Mouse (Mus musculus): ENCODE results near the gene Amigo3. TPM values are rescaled to one million over a fixed set of nuclear protein-coding genes. Genes with fewer than 3 reads are reported as not detected.

Amigo3 gene
- total RNA-seq, 4 experiments from 2014 or later: 1.2 to 2.3 (median 1.6) TPM

DNA sequence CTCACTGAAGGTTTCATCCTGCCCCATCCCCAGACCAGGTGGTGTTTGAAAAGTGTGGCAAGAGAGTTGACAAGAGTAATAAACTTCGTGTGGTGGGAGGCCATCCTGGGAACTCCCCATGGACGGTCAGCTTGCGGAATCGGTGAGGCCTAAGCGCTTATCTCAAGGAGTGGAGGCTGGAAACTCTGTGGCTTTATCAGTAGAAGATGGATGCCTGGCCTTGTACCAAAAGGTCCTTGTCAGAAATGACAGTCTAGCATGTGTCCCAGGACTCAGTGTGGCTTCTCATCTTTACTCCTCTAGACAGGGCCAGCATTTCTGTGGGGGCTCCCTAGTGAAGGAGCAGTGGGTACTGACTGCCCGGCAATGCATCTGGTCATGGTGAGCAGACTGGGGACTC lies 30.6 kb downstream of the Amigo3 start:
- DNase-seq (ENCODE audit: low spot score in 2 of 2): no peak

DNA sequence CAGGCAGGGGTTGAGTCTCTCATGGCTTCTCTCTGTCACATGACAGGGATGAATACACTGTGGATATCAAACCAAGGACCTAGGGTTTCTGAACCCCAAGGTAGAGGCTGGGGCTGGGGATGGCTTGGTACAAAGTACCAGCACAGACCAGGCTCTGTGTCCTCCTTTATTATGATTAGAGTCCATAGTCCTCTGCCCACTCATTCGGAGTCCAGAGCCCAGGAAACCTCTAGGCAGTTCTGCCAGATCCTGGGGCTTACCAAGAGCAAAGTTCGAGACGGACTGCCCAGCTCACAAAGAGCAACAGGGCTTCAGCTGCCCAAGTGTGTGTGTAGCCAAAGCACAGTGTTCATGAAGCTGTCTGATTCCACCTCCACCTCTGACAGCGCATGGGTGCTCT lies 32.3 kb downstream of the Amigo3 start:
- no peak for DNase-seq (ENCODE audit: low spot score in 2 of 2)

DNA sequence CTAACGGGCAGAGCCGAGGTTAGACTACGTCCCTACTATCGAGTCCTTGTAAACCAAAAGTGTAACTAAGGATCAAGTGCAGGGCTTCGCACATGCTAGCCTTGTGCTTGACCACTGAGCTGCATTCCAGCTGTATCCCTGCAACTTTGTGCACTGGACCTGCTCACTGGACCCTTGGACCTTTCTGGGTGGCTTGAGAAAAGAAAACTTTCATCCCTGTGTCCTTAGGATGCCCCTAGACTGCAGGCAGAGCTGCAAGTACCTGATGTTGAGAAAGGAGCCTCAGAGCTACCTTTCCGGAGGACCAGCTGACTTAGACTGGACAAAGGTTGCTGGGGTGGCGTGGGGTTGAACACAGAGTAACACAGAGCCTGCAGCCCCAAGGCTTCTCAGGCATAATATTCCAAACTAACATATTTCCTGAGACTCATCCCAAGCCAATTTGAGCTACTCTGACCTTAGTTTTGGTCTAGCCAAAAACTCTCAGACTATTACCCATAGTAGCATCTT lies 37.7 kb downstream of the Amigo3 start:
- DNase-seq (ENCODE audit: low spot score in 2 of 2): no peak

DNA sequence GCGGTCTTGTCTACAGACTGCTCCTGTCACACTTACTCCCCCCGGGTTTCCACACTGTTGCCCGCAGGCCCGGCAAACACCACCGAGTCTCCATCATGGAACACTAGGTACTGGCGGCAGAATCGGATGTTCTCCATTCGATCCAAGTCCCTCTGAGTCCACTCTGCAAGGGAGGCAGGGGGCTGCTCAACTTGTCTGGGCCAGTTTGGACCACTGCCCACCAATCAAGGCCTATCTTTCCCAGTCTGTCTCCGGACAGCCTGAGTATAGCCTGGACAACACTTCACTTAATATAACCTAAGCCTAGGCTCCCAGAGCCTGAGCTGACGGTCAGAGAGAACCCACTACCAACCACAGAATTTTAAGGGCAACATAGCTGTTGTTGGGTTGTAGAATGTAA lies 40.6 kb downstream of the Amigo3 start:
- no peak for DNase-seq (ENCODE audit: low spot score in 2 of 2)

DNA sequence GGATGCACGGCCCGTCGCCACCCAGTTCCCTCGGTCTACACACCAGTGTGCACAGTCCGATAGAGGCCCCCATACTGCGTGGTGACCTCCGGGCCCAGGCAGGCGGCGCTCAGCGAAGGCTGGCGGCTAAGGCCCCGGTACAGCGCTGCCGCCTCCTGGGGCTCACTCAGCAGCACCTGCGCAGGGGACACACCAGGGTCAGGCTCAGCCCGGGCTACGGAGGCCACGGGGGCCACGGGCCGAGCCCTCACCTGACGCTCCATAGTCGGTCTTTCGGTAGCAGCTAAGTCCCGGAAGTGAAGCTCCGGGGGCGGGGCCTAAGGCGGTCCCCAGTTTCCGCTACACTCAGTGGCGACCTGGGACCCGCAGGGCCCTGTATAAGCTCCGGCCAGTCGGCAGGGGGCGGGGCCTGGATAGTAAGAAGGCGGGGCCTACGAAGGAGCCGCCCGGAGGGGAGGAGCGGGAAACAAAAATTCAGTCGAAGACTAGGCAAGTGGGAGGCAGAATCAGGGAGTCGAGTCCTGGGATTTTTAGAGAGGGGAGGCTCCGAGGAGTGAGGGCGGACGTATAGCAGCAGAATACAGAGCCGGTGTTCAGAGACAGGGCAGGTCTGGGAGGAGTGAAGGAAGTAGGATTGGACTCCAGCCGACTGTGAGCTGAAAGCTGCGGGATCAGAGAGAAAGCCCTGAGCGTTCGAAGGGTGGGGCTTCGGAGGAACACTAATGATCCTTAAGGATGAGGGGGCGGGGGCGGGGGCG lies 41.4 kb downstream of the Amigo3 start, which contains the start of gene Apeh:
Gene Apeh (minus strand): TSS at position 423 of the 758 bp plus-strand sequence.
- DNase-seq (ENCODE audit: low spot score in 2 of 2): peak; percentile 80 to 81

DNA sequence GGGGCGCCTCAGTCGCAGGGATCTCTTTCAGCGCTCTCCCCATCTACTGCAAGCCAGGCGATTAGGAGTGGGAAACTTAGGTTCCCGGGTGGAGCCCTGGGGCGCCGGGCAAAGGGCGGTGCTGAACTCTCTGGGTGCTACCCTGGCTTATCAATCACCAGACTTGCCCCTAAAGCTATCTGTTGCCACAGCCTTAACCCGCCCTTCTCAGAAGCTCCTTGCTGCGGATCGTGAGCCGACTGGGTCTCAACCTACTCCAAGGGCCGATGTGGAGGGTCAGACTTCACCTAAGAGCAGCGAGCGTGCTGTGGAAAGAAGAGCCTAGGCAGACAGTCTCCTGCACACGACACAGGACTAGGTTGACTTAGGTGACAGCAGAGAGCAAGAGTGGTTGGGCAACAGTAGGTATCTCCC lies 42.0 kb downstream of the Amigo3 start:
- no peak for DNase-seq (ENCODE audit: low spot score in 2 of 2)

DNA sequence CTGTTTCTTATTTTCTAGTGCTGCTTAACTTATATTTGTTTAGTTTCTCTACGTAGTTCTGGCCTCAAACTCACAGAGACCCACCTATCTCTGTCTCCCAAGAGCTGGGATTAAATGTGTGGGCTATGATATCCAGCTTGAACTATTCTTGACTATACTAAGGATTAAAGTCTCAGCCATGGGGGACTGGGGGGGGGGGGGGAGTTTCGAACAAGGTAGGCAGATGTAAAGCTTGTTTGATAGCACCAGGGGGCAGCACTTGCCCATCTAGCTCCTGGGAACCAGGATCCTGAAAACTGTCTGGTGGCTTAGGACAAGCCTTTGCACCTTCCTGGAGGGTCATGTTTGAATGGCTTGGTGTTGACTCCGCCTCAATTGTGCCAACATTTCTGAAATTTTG lies 42.6 kb downstream of the Amigo3 start:
- no peak for DNase-seq (ENCODE audit: low spot score in 2 of 2)

DNA sequence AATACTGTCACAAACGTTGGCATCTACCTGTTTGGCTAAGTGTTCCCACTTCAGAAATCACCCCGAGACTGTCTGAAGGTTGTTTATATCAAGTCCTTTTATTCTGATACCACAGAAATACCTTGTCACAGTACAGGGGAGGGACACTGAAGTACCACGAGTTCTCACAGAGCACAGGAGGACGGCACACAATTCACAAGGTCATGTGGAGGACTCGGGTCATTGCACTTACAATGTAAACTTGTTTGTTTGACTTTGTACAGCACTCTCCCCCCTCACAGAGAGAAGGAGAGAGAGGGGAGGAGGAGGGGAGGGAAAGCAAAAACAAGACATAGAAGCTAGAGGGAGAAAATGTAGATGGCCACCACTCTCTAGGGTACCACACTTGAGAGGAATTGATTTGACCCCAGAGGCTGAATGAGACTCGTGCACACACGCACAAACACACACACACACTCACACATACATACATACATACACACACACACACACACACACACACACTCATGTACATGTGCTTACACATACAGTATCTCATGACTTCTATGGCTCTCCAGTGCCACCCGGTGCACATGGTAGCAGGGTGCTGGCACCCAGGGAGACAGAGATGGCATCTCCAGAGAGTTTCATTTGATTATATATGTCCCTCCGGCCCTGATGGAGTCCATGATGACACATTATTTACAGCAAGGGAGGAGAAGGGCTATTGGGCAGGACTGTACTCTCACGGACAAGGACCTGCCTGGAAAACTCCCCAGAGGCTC lies 43.2 kb downstream of the Amigo3 start:
- DNase-seq (ENCODE audit: low spot score in 2 of 2): no peak

DNA sequence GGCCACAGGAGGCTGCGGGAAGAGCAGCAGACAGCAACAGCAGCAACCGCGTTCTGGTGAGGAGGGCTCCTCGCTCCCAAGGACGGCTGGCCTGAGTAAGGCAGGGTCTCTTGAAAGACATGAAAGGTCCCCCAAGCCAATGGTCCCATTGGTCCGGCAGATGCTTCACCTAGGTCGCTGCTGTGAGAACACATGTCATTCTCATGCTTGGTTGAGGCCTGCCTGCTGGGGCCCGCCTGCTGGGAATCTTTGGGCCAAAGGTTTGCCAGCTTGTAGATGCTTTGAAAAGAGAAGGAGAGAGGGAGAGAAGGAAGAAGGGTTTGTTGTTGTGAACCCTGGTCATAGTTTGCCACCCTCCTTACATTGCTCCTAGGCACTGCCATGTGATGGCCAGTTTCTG lies 46.7 kb downstream of the Amigo3 start:
- DNase-seq (ENCODE audit: low spot score in 2 of 2): no peak

DNA sequence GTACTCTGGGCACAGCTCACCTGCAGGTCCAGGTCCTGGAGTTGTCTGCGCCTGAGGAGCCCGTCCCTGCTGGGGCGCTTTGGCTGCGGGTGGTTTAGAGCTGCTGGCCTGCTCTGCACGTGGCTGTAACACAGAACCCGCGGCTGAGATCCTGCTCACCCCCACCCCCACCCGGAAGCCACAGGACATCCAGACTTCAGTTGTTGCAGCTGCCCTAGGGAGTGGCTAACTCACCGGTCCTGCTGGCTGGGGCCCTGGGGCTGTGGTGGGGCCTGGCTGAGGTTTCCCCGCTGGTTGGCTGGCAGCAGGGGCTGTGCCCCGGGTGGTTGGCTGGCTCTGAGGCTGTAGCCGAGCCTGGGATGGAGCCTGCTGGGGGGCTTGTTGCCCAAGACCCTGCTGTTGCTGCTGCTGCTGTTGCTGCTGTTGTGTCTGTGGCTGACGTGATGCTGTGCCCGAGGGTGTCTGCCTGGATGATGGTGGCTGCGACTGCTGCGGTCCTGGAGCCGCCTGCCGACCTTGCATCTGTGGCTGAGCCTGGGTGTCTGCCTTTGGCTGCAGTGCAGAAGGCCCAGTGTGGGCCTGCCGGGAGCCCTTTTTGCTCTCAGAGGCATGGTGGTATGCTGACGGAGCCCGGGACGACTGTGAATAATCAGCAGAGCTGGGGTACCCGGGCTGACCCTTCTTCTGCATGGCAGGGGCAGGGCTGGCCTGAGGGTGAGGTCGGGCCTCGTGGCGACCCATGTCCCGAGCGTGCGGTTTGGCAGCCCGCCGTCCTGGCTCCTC lies 52.0 kb downstream of the Amigo3 start:
- DNase-seq (ENCODE audit: low spot score in 2 of 2): no peak

Small RNA genes lying within 50 kb of the gene (microRNA-seq; reads per million reads assigned to microRNA genes)
- gene Gm47303: 0 to 0.76 reads per million in 2 experiments
- 0 reads per million in 2 experiments for gene Mir7088

Other genes with a start within 250 kb of the Amigo3 start
- 10 to 100 TPM; 60.2 to 80.8 (median 68.6) TPM for gene Rbm6, start 179.9 kb upstream of the Amigo3 start, total RNA-seq (2022)
- 10 to 100 TPM; 21.0 to 30.2 (median 27.2) TPM for gene Mon1a, start 165.0 kb upstream of the Amigo3 start, total RNA-seq (2022)
- gene Mst1r, start 146.3 kb upstream of the Amigo3 start, total RNA-seq (2022): 1 to 10 TPM; 1.5 to 3.9 (median 2.5) TPM
- not detected for gene Actl11, start 124.7 kb upstream of the Amigo3 start, total RNA-seq (2022)
- 100 to 1,000 TPM; 470 to 535 (median 505) TPM for gene Camkv, start 117.5 kb upstream of the Amigo3 start, total RNA-seq (2022)
- gene Traip, start 103.0 kb upstream of the Amigo3 start, total RNA-seq (2022): 10 to 100 TPM; 15.2 to 26.6 (median 19.9) TPM
- gene Uba7, start 77.7 kb upstream of the Amigo3 start, total RNA-seq (2022): 10 to 100 TPM in 2 of 4 experiments, 1 to 10 TPM in 2; 5.8 to 14.1 (median 11.1) TPM
- 1 to 10 TPM in 3 of 4 experiments, under 1 TPM in 1; 0.71 to 2.1 (median 1.4) TPM for gene Gm20661, start 70.1 kb upstream of the Amigo3 start, total RNA-seq (2022)
- 10 to 100 TPM in 3 of 4 experiments, 1 to 10 TPM in 1; 9.5 to 14.1 (median 12.0) TPM for gene Inka1, start 67.3 kb upstream of the Amigo3 start, total RNA-seq (2022)
- 1 to 10 TPM; 4.0 to 8.2 (median 6.7) TPM for gene Cdhr4, start 60.7 kb upstream of the Amigo3 start, total RNA-seq (2022)
- gene Gm20662, start 56.8 kb upstream of the Amigo3 start, total RNA-seq (2022): 1 to 10 TPM in 2 of 4 experiments, under 1 TPM in 2; 0.78 to 3.9 (median 2.1) TPM
- gene Ip6k1, start 50.7 kb upstream of the Amigo3 start, total RNA-seq (2022): 100 to 1,000 TPM; 193 to 261 (median 223) TPM
- gene Gmppb, start 3.9 kb upstream of the Amigo3 start, total RNA-seq (2022): 10 to 100 TPM; 17.2 to 21.6 (median 19.2) TPM
- not detected for gene Mst1, start 27.3 kb downstream of the Amigo3 start, total RNA-seq (2022)
- gene Rnf123, start 30.2 kb downstream of the Amigo3 start, total RNA-seq (2022): 100 to 1,000 TPM in 3 of 4 experiments, 10 to 100 TPM in 1; 89.0 to 123 (median 115) TPM
- gene Apeh, start 41.4 kb downstream of the Amigo3 start, total RNA-seq (2022): 10 to 100 TPM; 33.9 to 45.8 (median 35.5) TPM
- gene Bsn, start 137.2 kb downstream of the Amigo3 start, total RNA-seq (2022): 100 to 1,000 TPM; 192 to 224 (median 203) TPM
- gene Dag1, start 210.8 kb downstream of the Amigo3 start, total RNA-seq (2022): 10 to 100 TPM; 70.4 to 75.9 (median 73.9) TPM
- gene Nicn1, start 237.3 kb downstream of the Amigo3 start, total RNA-seq (2022): 100 to 1,000 TPM; 106 to 131 (median 116) TPM
- gene Amt, start 243.7 kb downstream of the Amigo3 start, total RNA-seq (2022): 10 to 100 TPM; 30.1 to 37.2 (median 34.8) TPM

All from layer of hippocampus, adult 8-10 months (tissue).